Mouse (Mus musculus) c-Kit-positive CD71-positive TER-119-negative erythroid progenitor cells, embryonic 14.5 days (primary cell): ENCODE measurements around the gene Gja6.
A peak's percentile ranks its signal among the peaks of the same experiment; 100 is the strongest.

Experiments
- DNase-seq: peaks from one replicate; pipeline ENCODE4 v3.0.0-alpha.2; 2013; ENCODE audit warnings: low read depth

Gja6 gene

GRCm38 (mm10) chrX:160906952-160907351 lies at the start of gene Gja6:
Gene Gja6, minus strand, starts transcription at chrX:160907052.
- no peak for DNase-seq

DNA sequence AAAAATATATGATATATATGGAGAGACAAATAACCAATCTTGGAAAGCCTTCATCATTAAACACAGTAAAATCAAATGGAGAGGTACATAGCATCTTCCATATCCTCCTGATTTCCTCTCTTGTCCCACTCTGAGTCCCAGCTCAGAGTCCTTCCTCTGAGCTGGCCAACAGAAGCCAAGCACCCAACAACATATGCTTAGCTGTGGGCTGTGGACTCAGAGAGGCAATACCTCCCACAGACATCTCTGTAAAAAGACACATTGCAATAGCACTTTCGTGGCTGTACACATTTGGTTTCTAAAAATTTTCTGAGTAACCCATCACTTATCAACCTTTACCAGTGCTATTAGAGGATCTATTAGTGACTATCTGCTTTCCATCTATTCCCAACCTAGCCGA lies 42.7 kb upstream of the Gja6 start:
- DNase-seq = no peak

DNA sequence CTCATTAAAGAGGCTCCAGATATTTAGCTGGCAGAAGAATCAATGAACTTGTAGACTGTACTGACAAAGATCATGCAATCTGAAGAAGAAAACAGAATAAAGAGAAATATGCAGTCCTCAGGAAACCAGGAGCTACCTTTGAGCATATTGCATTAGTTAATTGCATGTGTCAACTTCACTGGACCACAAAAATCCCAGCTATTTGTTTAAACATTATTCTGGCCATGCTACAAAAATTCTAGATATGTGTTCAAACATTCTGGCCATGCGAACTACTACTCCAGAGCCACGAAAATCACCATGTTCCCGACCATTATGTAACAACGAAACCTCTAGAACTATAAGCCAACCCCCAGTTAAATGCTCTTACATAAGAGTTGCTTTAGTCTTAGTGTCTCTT lies 37.9 kb upstream of the Gja6 start:
- DNase-seq = no peak

GRCm38 (mm10) chrX:160935541-160935940 lies 28.7 kb upstream of the Gja6 start:
- DNase-seq = no peak

GRCm38 (mm10) chrX:160930656-160931055 lies 23.8 kb upstream of the Gja6 start:
- DNase-seq = no peak

GRCm38 (mm10) chrX:160928870-160929269 lies 22.0 kb upstream of the Gja6 start:
- no peak for DNase-seq

DNA sequence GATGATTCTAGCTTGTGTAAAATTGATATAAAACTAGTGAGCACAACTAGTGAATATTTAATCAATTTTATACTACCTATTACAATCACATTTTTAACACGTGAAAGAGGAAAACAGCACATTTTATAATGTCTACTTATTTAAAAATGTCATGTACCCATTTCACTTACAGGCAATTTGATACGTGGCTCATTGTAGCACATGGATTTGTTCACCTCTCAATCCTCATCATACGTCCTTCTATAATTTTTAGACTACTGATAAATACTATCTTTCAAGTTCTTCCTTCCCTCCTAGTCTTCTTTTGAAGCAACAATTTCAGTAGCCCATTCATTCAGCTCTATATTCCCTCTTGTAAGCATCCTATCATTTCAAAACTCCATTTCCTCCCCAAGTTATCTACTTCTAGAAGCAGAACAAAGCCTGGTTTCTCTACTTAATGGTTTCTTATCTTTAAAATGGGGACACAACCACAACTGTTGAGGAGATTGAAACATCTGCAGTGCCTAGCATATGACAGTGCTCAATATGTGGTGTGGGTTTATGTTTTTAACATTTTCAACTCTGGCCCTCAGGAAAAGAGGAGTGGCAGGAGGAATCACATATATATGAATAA lies 12.3 kb upstream of the Gja6 start:
- no peak for DNase-seq

- no peak for DNase-seq
Observed at GRCm38 (mm10) chrX:160906477-160906876, 375 bp downstream of the Gja6 start.

- no peak for DNase-seq
Observed at GRCm38 (mm10) chrX:160905913-160906312, 939 bp downstream of the Gja6 start.

DNA sequence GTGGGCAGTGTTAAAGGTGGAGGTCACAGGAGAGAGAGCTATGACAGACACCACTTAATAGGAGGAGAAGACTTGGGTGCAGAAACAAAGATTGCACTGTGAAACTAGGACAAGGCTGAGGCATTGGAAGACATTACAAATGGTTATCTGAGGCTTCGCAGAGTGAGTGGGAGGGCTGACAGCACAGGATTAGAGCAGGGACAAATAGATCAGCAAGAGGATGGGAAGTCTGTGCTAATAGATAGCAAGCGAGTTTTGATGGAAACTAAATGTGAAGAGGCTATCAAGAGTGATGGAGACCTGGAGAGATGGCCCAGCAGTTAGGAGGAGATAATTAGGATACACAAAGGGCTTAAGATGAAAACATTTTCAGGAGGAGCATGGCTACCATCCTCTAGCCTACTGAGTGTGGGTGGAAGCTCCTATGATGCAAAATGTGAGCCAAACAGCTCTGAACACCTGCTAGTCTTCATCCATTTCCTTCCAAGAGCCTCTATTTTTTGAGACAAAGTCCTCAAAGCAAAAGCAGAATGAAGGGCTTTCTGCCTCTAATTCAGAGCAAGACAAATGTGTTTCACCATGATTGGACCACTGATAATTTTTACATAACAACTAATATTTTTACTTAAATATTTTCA lies 1.7 kb downstream of the Gja6 start:
- peak; percentile 60 for DNase-seq

DNA sequence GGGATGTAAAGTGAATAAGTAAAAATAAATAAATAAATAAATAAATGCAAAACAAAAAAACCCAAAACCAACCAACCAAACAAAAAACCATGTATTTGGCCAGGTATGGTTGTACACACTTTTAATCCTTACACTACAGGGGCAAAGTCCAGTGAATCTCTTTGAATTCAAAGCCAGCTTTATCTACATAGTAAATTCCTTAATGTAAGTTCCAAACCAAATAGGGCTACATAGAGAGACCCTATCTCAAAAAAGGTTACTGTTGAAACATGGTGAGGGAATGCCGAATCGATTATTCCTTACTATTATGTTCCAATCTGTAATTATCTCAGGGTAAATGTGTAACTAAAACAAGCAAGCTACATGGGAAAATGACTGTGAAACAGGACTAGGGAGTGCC lies 5.7 kb downstream of the Gja6 start:
- DNase-seq = no peak

- DNase-seq = no peak
Observed at GRCm38 (mm10) chrX:160892077-160892476, 14.8 kb downstream of the Gja6 start.

DNA sequence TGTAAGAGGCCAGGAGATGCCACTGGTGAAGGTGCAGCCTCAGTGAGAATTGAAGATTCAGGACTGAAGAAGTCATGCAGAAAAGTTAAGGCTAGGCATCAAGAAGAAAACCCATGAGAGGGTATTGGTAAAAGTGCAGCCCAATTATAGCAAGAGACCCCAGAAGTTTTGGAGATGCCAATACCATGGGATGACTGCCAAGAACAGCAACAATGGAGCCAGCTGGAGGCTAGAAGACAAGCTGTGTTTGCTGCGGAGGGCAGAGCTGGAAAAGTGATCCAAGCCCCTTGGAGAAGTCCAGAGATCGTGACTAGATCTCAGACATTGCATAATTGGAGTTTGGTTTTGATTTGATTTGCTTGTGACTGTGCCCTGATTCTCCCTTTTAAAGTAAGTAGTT lies 20.6 kb downstream of the Gja6 start:
- DNase-seq = no peak

DNA sequence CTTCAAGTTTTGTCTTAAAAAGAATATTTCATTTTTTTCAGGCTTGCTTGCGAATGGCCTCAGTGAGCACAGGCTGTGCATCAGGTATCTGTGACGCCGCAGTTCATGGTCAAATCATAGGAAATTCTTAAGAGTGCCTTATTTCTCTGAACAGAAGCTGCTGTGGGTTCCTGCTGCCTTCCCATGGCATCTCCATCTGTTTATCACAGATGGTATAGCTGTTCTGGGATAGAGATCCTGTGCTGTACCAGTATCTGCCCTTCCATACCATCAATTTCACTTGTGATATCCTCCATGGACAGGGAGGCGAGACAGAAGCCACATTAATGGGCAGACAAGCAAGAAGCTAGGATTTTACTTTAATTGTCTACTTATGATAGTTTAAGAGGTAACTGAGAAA lies 40.3 kb downstream of the Gja6 start:
- DNase-seq = no peak

DNA sequence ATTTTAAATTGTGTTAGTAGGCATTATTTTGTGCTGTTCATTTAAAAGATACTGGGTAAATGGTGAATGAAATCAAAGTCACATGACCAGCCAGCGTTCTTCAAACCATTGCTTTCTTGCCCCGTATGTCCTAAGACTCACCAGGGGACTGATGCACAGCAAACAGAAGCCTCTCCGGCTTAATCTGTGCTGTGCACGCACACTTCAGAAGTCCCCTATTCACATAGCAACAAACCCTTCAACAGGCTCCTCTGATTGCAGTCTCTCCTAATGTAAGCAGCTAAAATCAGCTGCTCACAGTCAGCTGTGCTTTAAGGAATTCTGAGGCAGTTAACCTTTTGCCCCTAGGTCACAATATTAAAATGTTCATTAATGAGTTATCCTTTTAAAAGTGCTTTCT lies 41.8 kb downstream of the Gja6 start:
- DNase-seq = no peak

GRCm38 (mm10) chrX:160863689-160864383 lies 43.0 kb downstream of the Gja6 start:
- no peak for DNase-seq
